Mouse (Mus musculus): Measurements from ENCODE around the gene Enho.

GRCm38 (mm10) chr4:41604476-41605396, 35.4 kb downstream of the Enho start:
- TF ChIP-seq CTCF (IDR thresholded peaks at IDR 0.05; ENCODE audit: low read depth) (peak; percentile 57), EP300 (IDR thresholded peaks at IDR 0.05; ENCODE audit: low read depth) (no peak)

Measured in liver, postnatal 0 days (tissue).